Mouse (Mus musculus) thymus, postnatal 10 days (tissue): Measurements from ENCODE around the gene Gpn3.
A peak's percentile ranks its signal among the peaks of the same experiment; 100 is the strongest.
"Not testable (repeated sequence)": the region's sequence is repeated elsewhere in the genome, so short reads cannot be mapped to it uniquely, and the experiment has no call there.

Experiments used
- DNase-seq, 2 experiments: peaks; one replicate each; pipeline ENCODE4 v3.0.0; 2021; ENCODE audit warnings: low spot score in 2 of 2

Gene Gpn3

GRCm38 (mm10) chr5:122390006-122390405, 18.3 kb downstream of the Gpn3 start:
- DNase-seq, result no peak

DNA sequence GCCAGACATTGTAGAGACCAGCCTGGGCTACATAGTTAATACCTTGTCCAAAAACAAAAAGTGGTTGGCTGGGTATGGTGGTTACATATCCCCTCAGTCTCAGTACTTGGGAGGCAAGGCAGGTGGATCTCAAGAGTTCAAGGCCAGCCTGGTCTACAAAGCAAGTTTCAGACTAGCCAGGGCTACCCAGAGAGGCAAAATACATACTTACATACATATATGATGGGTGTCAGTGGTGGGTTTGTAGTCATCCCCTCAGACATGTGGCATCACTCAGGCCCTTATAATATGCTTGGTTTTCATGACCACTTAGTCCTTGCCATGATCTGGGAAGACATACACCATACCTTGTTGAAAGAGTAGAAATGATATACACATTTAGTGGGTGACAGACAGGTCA, 19.0 kb downstream of the Gpn3 start:
- DNase-seq, result no peak

GRCm38 (mm10) chr5:122391178-122391785, 19.6 kb downstream of the Gpn3 start:
- DNase-seq, result no peak

- DNase-seq, result peak; percentile 81 to 93
These were observed 20.1 kb downstream of the Gpn3 start, which contains the start of gene Arpc3 for GRCm38 (mm10) chr5:122391786-122392180. Gene Arpc3, plus strand, starts transcription at chr5:122391878.

- no peak for DNase-seq
These were observed 20.7 kb downstream of the Gpn3 start for GRCm38 (mm10) chr5:122392227-122393004.

DNA sequence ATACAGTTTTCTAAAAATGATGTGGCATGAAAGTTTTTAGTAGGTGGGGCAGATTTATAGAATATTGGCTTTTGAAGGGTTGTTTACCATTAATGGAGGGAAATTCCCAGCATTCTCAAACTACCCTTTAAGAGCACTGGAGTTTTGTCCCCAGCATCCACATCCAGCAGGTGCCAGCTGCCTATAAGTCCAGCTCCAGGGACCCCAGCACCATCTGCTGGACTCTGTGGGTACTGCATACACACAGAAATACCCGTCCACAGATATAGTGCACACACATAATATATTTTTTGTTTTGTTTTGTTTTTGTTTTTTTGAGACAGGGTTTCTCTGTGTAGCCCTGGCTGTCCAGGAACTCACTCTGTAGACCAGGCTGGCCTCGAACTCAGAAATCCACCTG, 22.2 kb downstream of the Gpn3 start:
- peak; percentile 61 to 84 for DNase-seq

DNA sequence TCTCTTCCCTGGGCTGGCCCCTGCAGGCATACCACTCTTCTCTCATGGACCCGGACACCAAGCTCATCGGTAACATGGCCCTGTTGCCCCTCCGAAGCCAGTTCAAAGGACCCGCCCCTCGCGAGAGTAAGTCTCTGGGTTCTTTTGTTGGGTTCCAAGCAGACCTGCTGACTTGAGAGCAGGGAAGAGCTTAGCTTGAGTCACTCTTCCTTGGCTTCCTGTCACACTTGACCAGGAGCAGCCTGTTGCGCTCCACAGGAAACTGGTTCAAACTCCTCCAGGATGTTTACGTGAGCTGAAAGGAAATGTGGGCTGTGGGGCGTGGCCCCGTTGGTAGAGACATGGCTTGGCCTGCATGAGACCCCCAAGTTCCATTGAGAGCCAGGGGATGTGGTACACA, 25.1 kb downstream of the Gpn3 start:
- DNase-seq, result no peak

DNA sequence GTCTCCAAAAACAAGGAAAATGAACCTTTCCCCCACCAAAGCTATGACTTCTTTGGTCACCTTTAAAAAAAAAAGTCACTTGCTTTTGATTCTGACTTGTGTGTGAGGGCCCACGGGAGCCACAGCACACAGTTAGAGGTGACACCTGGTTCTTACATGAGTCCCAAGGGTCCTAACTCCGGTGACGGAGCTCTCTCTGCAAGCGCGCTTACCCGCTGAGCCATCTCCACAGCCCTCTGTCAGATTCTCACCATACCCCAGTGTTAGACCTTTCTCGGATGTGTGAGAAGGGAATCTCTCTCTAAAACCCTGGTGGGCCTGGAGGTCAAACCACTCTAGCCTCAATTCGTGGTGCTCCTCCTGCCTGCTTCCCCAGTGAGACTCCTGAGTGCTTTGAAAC, 25.8 kb downstream of the Gpn3 start:
- no peak for DNase-seq

- DNase-seq, result no peak
These were observed 28.2 kb downstream of the Gpn3 start for GRCm38 (mm10) chr5:122399871-122400270.

- no peak for DNase-seq
These were observed 29.1 kb downstream of the Gpn3 start for GRCm38 (mm10) chr5:122400628-122401302.

DNA sequence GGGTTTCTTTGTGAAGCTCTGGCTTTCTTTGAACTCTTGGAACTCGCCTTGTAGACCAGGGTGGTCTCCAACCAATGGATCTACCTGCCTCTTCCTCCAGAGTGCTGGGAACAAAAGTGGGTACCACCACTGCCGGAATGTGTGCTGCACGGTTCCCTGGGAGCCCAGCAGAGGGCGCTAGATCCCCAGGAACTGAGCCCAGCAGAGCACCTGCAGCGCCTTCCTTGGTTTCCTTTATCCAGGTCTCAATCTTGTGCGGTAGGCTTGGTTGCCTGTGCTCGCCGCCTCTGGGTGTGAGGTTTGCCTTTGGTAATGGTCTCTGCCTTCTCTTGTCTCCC, 29.6 kb downstream of the Gpn3 start:
- DNase-seq, result peak; percentile 51 to 81

GRCm38 (mm10) chr5:122402160-122402559, 30.5 kb downstream of the Gpn3 start:
- DNase-seq, result no peak

- DNase-seq, result no peak
These were observed 31.1 kb downstream of the Gpn3 start for GRCm38 (mm10) chr5:122402772-122403171.

DNA sequence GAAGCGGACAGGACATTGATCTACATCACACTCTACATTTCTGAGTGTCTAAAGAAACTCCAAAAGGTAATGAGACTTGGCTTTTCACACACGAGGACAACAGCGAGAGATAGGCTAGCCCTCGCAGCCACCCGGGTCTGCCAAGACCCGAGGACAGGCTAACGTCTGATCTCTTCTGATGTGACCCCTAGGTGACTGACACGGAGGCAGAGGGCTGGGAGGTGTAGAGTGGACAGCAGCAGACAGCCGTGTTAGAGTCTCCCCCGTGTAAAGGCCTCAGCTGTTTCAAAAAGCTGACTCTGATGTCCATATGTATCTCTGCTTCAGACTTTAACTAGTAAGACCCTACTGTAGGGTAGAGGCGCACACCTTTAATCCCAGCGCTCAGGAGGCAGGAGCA, 31.7 kb downstream of the Gpn3 start:
- DNase-seq, result no peak

DNA sequence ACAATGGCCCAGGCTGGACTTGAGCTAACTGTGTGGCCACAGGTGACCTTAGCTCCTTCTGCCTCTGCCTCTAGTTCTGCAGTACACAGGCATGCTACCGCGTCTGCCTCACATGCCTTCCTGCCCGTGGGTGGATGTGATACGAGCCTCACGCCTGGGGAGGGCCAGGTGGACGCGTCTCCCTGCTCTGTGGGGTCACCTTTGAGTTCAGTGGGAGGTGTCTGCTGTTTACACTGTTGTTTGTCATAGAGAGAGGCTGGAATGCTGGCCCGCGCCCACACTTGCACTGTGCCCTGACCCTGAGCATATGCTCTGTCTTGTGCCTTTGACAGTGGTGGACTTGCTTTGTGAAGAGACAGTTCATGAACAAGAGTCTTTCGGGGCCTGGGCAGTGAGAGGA, 33.9 kb downstream of the Gpn3 start:
- DNase-seq, result no peak

- DNase-seq, result no peak
These were observed 38.3 kb downstream of the Gpn3 start for GRCm38 (mm10) chr5:122409692-122410645.

- no peak for DNase-seq
These were observed 40.2 kb downstream of the Gpn3 start for GRCm38 (mm10) chr5:122411892-122412291.

GRCm38 (mm10) chr5:122412826-122413225, 41.1 kb downstream of the Gpn3 start:
- DNase-seq, result no peak

GRCm38 (mm10) chr5:122414351-122414750, 42.7 kb downstream of the Gpn3 start:
- no peak for DNase-seq

GRCm38 (mm10) chr5:122415465-122415864, 43.8 kb downstream of the Gpn3 start:
- no peak for DNase-seq

DNA sequence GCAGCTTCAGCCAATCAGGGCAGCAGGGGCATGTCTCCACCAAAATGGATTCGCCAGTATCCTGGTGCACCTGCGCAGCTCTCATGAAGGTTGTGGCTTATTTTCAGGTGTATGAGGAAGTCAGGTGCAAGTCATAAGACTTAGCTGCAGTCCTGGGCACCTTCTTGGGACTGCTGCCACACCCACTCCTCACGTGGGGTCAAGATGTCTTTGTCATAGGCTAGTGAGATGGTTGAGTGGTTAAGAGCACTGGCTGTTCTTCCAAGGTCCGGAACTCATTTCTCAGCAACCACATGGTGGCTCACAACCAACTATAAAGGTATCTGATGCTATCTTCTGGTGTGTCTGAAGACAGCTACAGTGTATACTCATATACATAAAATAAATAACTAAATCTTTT, 49.0 kb downstream of the Gpn3 start:
- not testable (repeated sequence) for DNase-seq
